Mouse (Mus musculus) left cerebral cortex, postnatal 14 days (tissue): ENCODE measurements around the gene Traf6. TPM values are rescaled to one million over a fixed set of nuclear protein-coding genes. Genes with fewer than 3 reads are reported as not detected.
A peak's percentile ranks its signal among the peaks of the same experiment; 100 is the strongest.

Source experiments
- DNase-seq, 2 experiments: peaks; one replicate each; pipeline ENCODE4 v3.0.0; 2021 to 2022; ENCODE audit warnings: low spot score in 2 of 2, mixed read lengths in 1 of 2
- intact Hi-C: fragments of 180-260 bp; cut with DNase I; formaldehyde crosslinking; loops from one replicate; pipeline ENCODE4 v1.15.1; 2025
- long read RNA-seq, 2 experiments: library from polyadenylated mRNA; stranded (forward); transcript quantifications; one replicate each; pipeline ENCODE4 v2.0.0; 2021
- total RNA-seq, 2 experiments: library from RNA; stranded (reverse); gene quantifications; 2 replicates each; pipeline ENCODE4 v1.2.3; 2021

Gene Traf6
- 1 to 10 TPM; 9.0 to 9.3 TPM for total RNA-seq
- long read RNA-seq, experiment 1, partial matches to known transcripts: 0 of 3 reads
- long read RNA-seq, experiment 1, other reads (novel, unspliced or antisense): 3 of 3 reads
- long read RNA-seq, experiment 2, full-length matches to known transcripts: 2 of 3 reads
- long read RNA-seq, experiment 2, partial matches to known transcripts: 0 of 3 reads
- long read RNA-seq, experiment 2, other reads (novel, unspliced or antisense): 1 of 3 reads

DNA sequence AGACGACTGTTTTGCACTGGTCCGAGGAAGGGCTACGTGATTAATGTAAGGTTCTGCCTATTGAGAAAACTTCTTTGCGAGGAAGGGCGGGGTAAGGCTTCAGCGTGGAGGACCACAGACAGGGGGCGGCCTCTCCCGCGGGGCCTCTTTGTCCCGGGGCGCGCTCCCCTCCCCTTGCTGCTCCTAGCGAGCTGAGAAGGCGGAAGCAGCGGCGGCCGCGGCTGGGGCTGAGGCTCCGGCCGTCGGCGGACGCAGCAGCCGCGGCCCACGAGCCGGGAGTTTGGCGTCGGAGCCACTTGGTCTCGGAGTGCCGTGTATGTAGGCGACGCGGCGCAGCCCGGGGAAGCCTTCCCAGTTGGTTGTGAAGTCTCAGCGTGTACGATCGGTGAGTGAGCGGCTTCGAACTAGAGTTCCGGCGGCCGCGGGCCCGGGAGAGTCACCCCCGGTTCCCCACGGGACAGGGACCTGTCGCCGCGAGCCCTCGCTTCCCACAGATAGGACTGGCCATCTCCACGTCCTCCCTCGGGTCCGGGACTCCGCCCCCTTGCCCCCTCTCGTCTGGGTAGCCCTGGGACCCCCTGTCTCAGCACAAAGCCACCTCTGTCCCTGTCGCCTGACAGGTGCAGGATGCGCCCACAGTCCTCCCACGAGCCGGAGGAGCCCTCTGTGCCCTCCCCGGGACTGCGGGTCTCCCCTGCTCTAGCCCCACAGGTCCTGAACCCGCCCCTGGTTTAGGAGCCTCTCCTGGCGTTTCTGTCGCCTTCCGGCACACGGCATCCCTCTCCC, at the start of gene Traf6:
TSS of gene Traf6 (plus strand) at position 194 of the 786 bp plus-strand sequence.
- peak; percentile 69 to 85 for DNase-seq
- intact Hi-C loops: no loop called here

GRCm38 (mm10) chr2:101638979-101639839, 39.0 kb upstream of the Traf6 start:
- intact Hi-C loops: no loop called here
- DNase-seq: no peak

GRCm38 (mm10) chr2:101639840-101640350, 38.3 kb upstream of the Traf6 start:
- no peak for DNase-seq

GRCm38 (mm10) chr2:101645841-101646240, 32.4 kb upstream of the Traf6 start:
- intact Hi-C loops: no loop called here
- no peak for DNase-seq

More at GRCm38 (mm10) chr2:101639840-101640350, 38.3 kb upstream of the Traf6 start:
- intact Hi-C loops: no loop called here

DNA sequence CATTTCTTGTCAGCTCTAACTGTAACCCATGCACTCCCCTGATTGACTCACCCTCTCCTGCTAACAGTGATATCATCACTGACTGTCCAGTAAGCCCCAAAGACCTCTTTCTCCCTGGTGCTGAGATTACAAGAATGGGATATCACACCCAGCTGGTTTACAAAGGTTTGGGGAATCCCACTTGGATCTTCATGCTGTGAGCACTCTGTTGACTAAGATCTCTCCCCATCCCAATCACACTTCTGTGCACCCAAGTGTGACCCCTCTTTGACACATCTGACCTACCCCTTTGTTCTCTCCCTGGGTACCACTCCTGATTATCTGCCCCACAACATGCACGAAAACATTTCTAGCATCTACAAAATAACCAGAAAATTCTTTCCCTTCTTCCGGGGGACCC, 29.9 kb upstream of the Traf6 start:
- intact Hi-C loops: no loop called here
- no peak for DNase-seq

GRCm38 (mm10) chr2:101649114-101649671, 29.0 kb upstream of the Traf6 start, which contains the start of the genes Rag1 and B230118H07Rik:
TSS of gene Rag1 (minus strand) at chr2:101649501.
TSS of gene B230118H07Rik (minus strand) at chr2:101649532.
- intact Hi-C loops: no loop called here
- no peak for DNase-seq

DNA sequence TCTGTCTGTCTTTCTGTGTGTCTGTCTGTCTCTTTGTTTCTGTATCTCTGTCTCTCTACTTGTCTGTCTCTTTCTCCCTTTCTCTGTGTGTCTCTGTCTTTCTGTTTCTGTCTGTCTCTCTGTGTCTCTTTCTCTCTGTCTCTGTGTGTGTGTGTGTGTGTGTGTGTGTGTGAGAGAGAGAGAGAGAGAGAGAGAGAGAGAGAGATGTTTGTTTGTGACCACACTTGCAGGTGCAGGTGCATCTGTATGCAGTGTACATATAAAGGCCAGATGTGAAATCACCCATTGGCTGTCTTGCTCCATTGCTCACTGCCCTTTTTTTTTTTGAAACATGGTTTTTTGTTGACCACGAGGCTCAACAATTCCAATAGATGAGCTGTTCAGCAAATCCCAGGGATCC, 27.8 kb upstream of the Traf6 start:
- intact Hi-C loops: loop anchor here (5.0 kb wide), 1 partner anchor 178 kb away; no protein-coding TSS in a partner anchor

DNA sequence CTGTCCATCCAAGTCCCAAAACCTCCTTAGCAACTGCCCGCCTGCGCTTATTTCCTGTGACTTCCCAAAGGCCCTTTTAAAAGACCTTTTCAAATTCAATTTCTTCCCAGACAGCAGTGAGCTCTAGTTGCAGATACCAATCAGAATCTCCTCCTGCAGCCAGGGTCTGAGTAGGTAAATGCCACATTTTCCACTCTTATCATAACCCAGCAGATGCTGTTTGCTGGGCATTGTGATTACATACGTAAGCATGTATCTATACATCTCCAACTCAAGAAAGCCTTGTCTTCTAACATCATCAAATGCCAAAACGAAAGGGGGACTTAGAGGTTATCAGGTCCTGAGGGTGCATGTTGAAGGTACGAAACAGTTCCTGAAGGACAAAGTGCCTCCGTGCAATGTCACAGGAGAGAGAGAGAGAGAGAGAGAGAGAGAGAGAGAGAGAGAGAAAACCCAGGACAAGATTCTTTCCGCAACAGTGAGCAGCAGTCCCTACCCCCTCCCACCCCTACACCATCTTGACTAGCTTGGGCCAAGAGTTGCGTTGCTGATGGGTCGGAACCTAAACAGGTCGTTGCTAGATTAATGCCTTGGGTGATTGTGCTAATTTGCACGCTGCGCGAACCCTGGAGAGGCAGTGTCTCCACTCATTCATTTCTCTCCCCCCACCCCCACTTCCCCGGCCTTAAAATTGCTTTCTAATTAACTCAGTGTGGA, 25.9 kb upstream of the Traf6 start:
- intact Hi-C loops: loop anchor here (2.0 to 5.0 kb wide), 2 partner anchors 54 to 180 kb away; no protein-coding TSS in a partner anchor
- DNase-seq: no peak

More for the DNA sequence above, 27.8 kb upstream of the Traf6 start:
- DNase-seq: no peak

GRCm38 (mm10) chr2:101652921-101653597, 25.2 kb upstream of the Traf6 start:
- intact Hi-C loops: loop anchor here (2.0 to 5.0 kb wide), 2 partner anchors 54 to 181 kb away; no protein-coding TSS in a partner anchor
- peak; percentile 78 to 89 for DNase-seq

DNA sequence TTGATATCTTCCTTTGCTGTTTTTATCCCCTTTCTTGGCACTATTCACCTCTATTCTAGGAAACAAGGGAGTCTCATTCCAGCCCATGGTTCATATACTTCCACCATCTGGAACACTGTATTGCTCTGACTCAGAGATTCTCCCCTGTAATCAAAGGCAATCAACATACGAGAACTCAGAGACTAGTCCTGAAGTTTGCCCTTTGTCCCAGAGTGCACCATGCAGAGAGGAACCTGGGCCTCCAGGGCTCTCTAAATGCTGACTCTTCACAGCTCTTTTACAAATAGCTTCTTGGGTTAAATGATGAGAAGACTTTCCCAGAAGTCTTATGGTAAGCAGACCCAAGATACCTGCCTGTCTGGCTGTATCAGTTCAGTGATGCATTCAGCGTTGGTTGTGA, 17.7 kb upstream of the Traf6 start:
- DNase-seq: no peak
- intact Hi-C loops: no loop called here

- peak; percentile 79 to 86 for DNase-seq
- intact Hi-C loops: no loop called here
These were observed 13.0 kb upstream of the Traf6 start for GRCm38 (mm10) chr2:101665058-101665702.

- intact Hi-C loops: no loop called here
- no peak for DNase-seq
These were observed 12.5 kb upstream of the Traf6 start for GRCm38 (mm10) chr2:101665703-101666092.

DNA sequence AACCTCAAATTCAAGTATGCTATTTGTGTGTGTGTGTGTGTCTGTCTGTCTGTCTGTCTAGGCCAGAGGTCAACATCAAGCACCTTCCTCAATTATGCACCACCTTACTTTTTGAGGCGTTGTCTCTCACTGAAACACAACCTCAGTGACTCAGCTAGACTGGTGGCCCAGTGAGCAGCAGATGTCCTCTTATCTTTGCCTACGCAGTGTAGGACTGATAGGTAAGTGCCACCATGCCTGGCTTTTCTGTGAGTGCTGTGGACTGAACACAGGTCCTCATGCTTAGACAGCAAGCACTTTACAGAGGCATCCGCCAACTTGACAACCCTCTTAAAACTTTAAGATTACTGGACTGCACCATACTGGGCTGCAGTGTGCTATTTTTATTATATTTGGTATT, 9.5 kb upstream of the Traf6 start:
- no peak for DNase-seq
- intact Hi-C loops: no loop called here

DNA sequence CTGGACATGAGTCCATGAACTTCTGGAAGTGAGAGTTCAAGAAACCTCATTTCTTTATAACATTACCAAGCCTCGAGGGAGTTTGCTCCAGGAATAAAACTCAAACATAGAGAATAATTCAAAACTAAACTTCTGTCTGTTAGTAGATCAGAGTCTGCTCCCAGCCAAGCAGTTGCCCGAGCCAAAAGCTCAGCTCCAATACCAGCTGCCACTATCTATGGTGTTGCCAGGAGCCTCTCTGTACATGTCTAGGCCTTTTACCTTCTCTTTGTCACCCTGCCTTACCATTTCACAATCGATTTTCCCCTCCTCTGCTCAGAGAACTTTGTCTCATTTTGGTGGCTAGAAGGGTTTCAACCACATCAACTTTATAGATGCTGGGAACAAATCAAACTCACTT, 4.7 kb upstream of the Traf6 start:
- DNase-seq: no peak
- intact Hi-C loops: no loop called here

- DNase-seq: no peak
- intact Hi-C loops: no loop called here
These were observed 1.0 kb downstream of the Traf6 start for GRCm38 (mm10) chr2:101679164-101679784.

- peak in 1 of 2 experiments; percentile 22 for DNase-seq
- intact Hi-C loops: no loop called here
These were observed 6.2 kb downstream of the Traf6 start for GRCm38 (mm10) chr2:101684421-101684820.

GRCm38 (mm10) chr2:101688011-101688410, 9.8 kb downstream of the Traf6 start:
- no peak for DNase-seq
- intact Hi-C loops: no loop called here
